10 mouse cellular contexts compared by ENCODE assay signal in genomic region chr16:17892606-17893005, GRCm38 (mm10). TPM values are rescaled to one million over a fixed set of nuclear protein-coding genes. Genes with fewer than 3 reads are reported as not detected.
A peak's percentile ranks its signal among the peaks of the same experiment; 100 is the strongest.
DNase-seq lines count a peak whose midpoint lies in the region; ATAC-seq lines count a peak whose summit lies in the region.
"Had no signal": no experiment of that assay in that cellular context is flagged by ENCODE, and none has a peak within 500 bp of the region (broad histone marks: within the 10 kb centered on the region; RNA-seq: fewer than 3 reads in every experiment).

No protein-coding gene starts in this region.

- H3K36me3 ChIP-seq in limb, embryonic 13.5 days: peaks cover 5% of the 10 kb centered on the region; the same call in 1 of the 2 replicates
- H3K36me3 ChIP-seq in limb, embryonic 10.5 days: peaks cover 5% of the 10 kb centered on the region; the same call in 1 of the 2 replicates

- no peak overlapping the region for H3K4me2 ChIP-seq in limb, embryonic 13.5 days (replicated peaks)

- peak overlapping the region; percentile 48; the same call in 1 of the 2 replicates for H3K27ac ChIP-seq in limb, embryonic 13.5 days
- no peak overlapping the region for H3K27ac ChIP-seq in limb, embryonic 10.5 days
- H3K27ac ChIP-seq: limb, embryonic 12.5 days had no signal

- no peak overlapping the region for H3K9ac ChIP-seq in limb, embryonic 13.5 days

- DNase-seq in adrenal gland, postnatal 10 days: peak; percentile 60
- no peak for DNase-seq in adrenal gland, postnatal 4 days (ENCODE audit: low spot score in 2 of 2)
- no peak for DNase-seq in limb, embryonic 10.5 days (ENCODE audit: low spot score)
- peak; percentile 43 to 63 for DNase-seq in heart, postnatal 14 days
- DNase-seq in ovary, postnatal 14 days (ENCODE audit: low spot score): peak; percentile 46
- no peak for DNase-seq in left cerebral cortex, adult 11 months (ENCODE audit: low spot score)
- no peak for DNase-seq in layer of hippocampus, postnatal 14 days (ENCODE audit: low spot score in 2 of 2)

- H3K27me3 ChIP-seq in limb, embryonic 13.5 days: no peaks in the 10 kb centered on the region
- H3K27me3 ChIP-seq in limb, embryonic 10.5 days (ENCODE audit: low read depth, poor library complexity, severe bottlenecking): no peaks in the 10 kb centered on the region
- H3K27me3 ChIP-seq: limb, embryonic 12.5 days had no signal

- WGBS in limb, embryonic 13.5 days: 59% methylated on average over 3 of the region's 3 CpGs
- 88% methylated on average over 3 of the region's 3 CpGs for WGBS in limb, embryonic 10.5 days

- H3K4me3 ChIP-seq in limb, embryonic 13.5 days: no peak overlapping the region
- H3K4me3 ChIP-seq in limb, embryonic 10.5 days: no peak overlapping the region; the same call in 1 of the 2 replicates

- no peaks in the 10 kb centered on the region for H3K9me3 ChIP-seq in limb, embryonic 13.5 days
- H3K9me3 ChIP-seq in limb, embryonic 10.5 days (replicated peaks): no peaks in the 10 kb centered on the region
- H3K9me3 ChIP-seq: limb, embryonic 12.5 days had no signal

- peaks cover 22% of the 10 kb centered on the region for H3K4me1 ChIP-seq in limb, embryonic 13.5 days
- peaks cover 27% of the 10 kb centered on the region for H3K4me1 ChIP-seq in limb, embryonic 10.5 days

- ATAC-seq in limb, embryonic 13.5 days (ENCODE audit: low FRiP score, low read depth): no peak

- intact Hi-C loops in heart, postnatal 14 days (cut with DNase I): no loop called here

RNA-seq across cellular contexts. Expression of gene Gm20518, which starts 1.1 kb away (rescaled TPM):
- under 1 TPM; 0.18 to 0.30 TPM for total RNA-seq in adrenal gland, postnatal 10 days (2021)
- total RNA-seq in adrenal gland, postnatal 4 days (2021): under 1 TPM; 0.20 to 0.45 TPM
- 0.32 and 0.53 TPM in 2 replicates for polyA plus RNA-seq in limb, embryonic 13.5 days (2015; fragmentation: Nextera tagmentation; extraction: Ambion mirVana)
- polyA plus RNA-seq in limb, embryonic 10.5 days (2016; fragmentation: Nextera tagmentation; extraction: Ambion mirVana): 0.34 and 0.44 TPM in 2 replicates
- total RNA-seq in heart, postnatal 14 days (2021): under 1 TPM in 1 of 2 experiments, not detected in 1; 0.20 TPM
- 1 to 10 TPM; 1.9 to 2.4 TPM for total RNA-seq in layer of hippocampus, postnatal 14 days (2021)

RNA-seq across cellular contexts. Expression of gene Tssk1, which starts 1.4 kb away (rescaled TPM):
- total RNA-seq in adrenal gland, postnatal 10 days (2021): under 1 TPM in 1 of 2 experiments, not detected in 1; 0.06 TPM
- under 1 TPM in 1 of 2 experiments, not detected in 1; 0.14 TPM for total RNA-seq in adrenal gland, postnatal 4 days (2021)
- polyA plus RNA-seq in limb, embryonic 13.5 days (2015; fragmentation: Nextera tagmentation; extraction: Ambion mirVana): 0.04 TPM in 1 of 2 replicates, not detected in the other
- 0.04 and 0.05 TPM in 2 replicates for polyA plus RNA-seq in limb, embryonic 10.5 days (2016; fragmentation: Nextera tagmentation; extraction: Ambion mirVana)
- total RNA-seq in heart, postnatal 14 days (2021): under 1 TPM in 1 of 2 experiments, not detected in 1; 0.10 TPM
- not detected for total RNA-seq in layer of hippocampus, postnatal 14 days (2021)
- total RNA-seq: granulocyte monocyte progenitor cell, adult 5-6 weeks had no signal
- polyA plus RNA-seq: limb, embryonic 12.5 days had no signal

RNA-seq across cellular contexts. Expression of gene Dgcr2, which starts 5.8 kb away (rescaled TPM):
- total RNA-seq in adrenal gland, postnatal 10 days (2021): 10 to 100 TPM; 60.6 to 63.9 TPM
- 10 to 100 TPM; 81.6 to 84.4 TPM for total RNA-seq in adrenal gland, postnatal 4 days (2021)
- 97.8 and 105 TPM in 2 replicates for polyA plus RNA-seq in limb, embryonic 13.5 days (2015; fragmentation: Nextera tagmentation; extraction: Ambion mirVana)
- 100 and 116 TPM in 2 replicates for polyA plus RNA-seq in limb, embryonic 10.5 days (2016; fragmentation: Nextera tagmentation; extraction: Ambion mirVana)
- 10 to 100 TPM; 50.9 to 52.3 TPM for total RNA-seq in heart, postnatal 14 days (2021)
- 100 to 1,000 TPM; 105 to 111 TPM for total RNA-seq in layer of hippocampus, postnatal 14 days (2021)

RNA-seq across cellular contexts. Expression of gene Tssk2, which starts 5.8 kb away (rescaled TPM):
- total RNA-seq in adrenal gland, postnatal 10 days (2021): not detected
- not detected for total RNA-seq in adrenal gland, postnatal 4 days (2021)
- 0.17 TPM in 1 of 2 replicates, not detected in the other for polyA plus RNA-seq in limb, embryonic 13.5 days (2015; fragmentation: Nextera tagmentation; extraction: Ambion mirVana)
- polyA plus RNA-seq in limb, embryonic 10.5 days (2016; fragmentation: Nextera tagmentation; extraction: Ambion mirVana): not detected in 2 replicates
- not detected for total RNA-seq in heart, postnatal 14 days (2021)
- total RNA-seq in layer of hippocampus, postnatal 14 days (2021): not detected
- total RNA-seq: granulocyte monocyte progenitor cell, adult 5-6 weeks had no signal
- polyA plus RNA-seq: limb, embryonic 12.5 days had no signal

RNA-seq across cellular contexts. Expression of gene Ess2, which starts 18.5 kb away (rescaled TPM):
- 10 to 100 TPM; 19.4 to 23.1 TPM for total RNA-seq in adrenal gland, postnatal 10 days (2021)
- total RNA-seq in adrenal gland, postnatal 4 days (2021): 10 to 100 TPM; 33.0 to 33.6 TPM
- 49.8 and 50.7 TPM in 2 replicates for polyA plus RNA-seq in limb, embryonic 13.5 days (2015; fragmentation: Nextera tagmentation; extraction: Ambion mirVana)
- polyA plus RNA-seq in limb, embryonic 10.5 days (2016; fragmentation: Nextera tagmentation; extraction: Ambion mirVana): 56.0 and 63.4 TPM in 2 replicates
- total RNA-seq in heart, postnatal 14 days (2021): 10 to 100 TPM; 11.6 to 13.3 TPM
- 10 to 100 TPM; 27.8 to 32.2 TPM for total RNA-seq in layer of hippocampus, postnatal 14 days (2021)

Comparison
In these comparisons a context has a peak if more than half of its experiments do, and no peak if none do; other contexts are left out.
1. DNase-seq: peak in adrenal gland, postnatal 10 days (single experiment), heart, postnatal 14 days (2 of 2) and ovary, postnatal 14 days (single experiment); none in adrenal gland, postnatal 4 days (0 of 2), limb, embryonic 10.5 days (single experiment), left cerebral cortex, adult 11 months (single experiment) and layer of hippocampus, postnatal 14 days (0 of 2).